Comparison of ENCODE assay signal across 8 mouse cellular contexts in genomic region chr2:92375788-92376187, GRCm38 (mm10). TPM values are rescaled to one million over a fixed set of nuclear protein-coding genes. Genes with fewer than 3 reads are reported as not detected.
DNase-seq lines count a peak whose midpoint lies in the region; ATAC-seq and TF ChIP-seq lines count a peak whose summit lies in the region.

No protein-coding gene starts in this region.

- WGBS in heart, adult 2 months: 5% methylated on average over 10 of the region's 10 CpGs
- 16% methylated on average over 10 of the region's 10 CpGs for WGBS in forebrain, embryonic 10.5 days
- 4% methylated on average over 10 of the region's 10 CpGs for WGBS in liver, embryonic 13.5 days (ENCODE audit: insufficient replicate concordance)

- TF ChIP-seq POLR2A in heart, adult 2 months (IDR thresholded peaks at IDR 0.05; ENCODE audit: insufficient read depth, low read depth, low read length): no peak

- peak overlapping the region; percentile 81 for H3K4me3 ChIP-seq in heart, adult 2 months
- peak overlapping the region; percentile 66 for H3K4me3 ChIP-seq in forebrain, embryonic 10.5 days
- H3K4me3 ChIP-seq in liver, embryonic 13.5 days (replicated peaks): peak overlapping the region; percentile 87

- TF ChIP-seq CTCF in heart, adult 2 months (IDR thresholded peaks at IDR 0.05): no peak

- no peak for DNase-seq in heart, adult 2 months
- no peak for DNase-seq in heart, postnatal 4 days
- peak; percentile 29 for DNase-seq in 416B (ENCODE audit: low read depth)
- no peak for DNase-seq in forebrain, embryonic 10.5 days (ENCODE audit: extremely low spot score, low spot score)
- no peak for DNase-seq in liver, embryonic 13.5 days
- no peak for DNase-seq in ovary, postnatal 14 days (ENCODE audit: low spot score)

- H3K36me3 ChIP-seq in heart, adult 2 months (ENCODE audit: control insufficient read depth, insufficient read depth, low read length): no peaks in the 10 kb centered on the region
- H3K36me3 ChIP-seq in forebrain, embryonic 10.5 days (replicated peaks): peaks cover 36% of the 10 kb centered on the region
- peaks cover 39% of the 10 kb centered on the region for H3K36me3 ChIP-seq in liver, embryonic 13.5 days

- H3K27ac ChIP-seq in heart, adult 2 months: peak overlapping the region; percentile 93
- peak overlapping the region; percentile 90 for H3K27ac ChIP-seq in forebrain, embryonic 10.5 days
- H3K27ac ChIP-seq in liver, embryonic 13.5 days: peak overlapping the region; percentile 79

- H3K27me3 ChIP-seq in heart, adult 2 months (ENCODE audit: control insufficient read depth, insufficient read depth, low read length): peaks cover 3% of the 10 kb centered on the region
- H3K27me3 ChIP-seq in forebrain, embryonic 10.5 days (ENCODE audit: poor library complexity, severe bottlenecking): peaks cover 25% of the 10 kb centered on the region
- H3K27me3 ChIP-seq in liver, embryonic 13.5 days: peaks cover 28% of the 10 kb centered on the region

- H3K9ac ChIP-seq in heart, adult 2 months (ENCODE audit: low read depth, low read length): peak overlapping the region; percentile 62
- H3K9ac ChIP-seq in liver, embryonic 13.5 days: peak overlapping the region; percentile 88

- no peak for TF ChIP-seq EP300 in heart, adult 2 months (IDR thresholded peaks at IDR 0.05; ENCODE audit: insufficient read depth, low read depth, low read length)

- peak overlapping the region; percentile 95 for H3K4me2 ChIP-seq in liver, embryonic 13.5 days

- no peaks in the 10 kb centered on the region for H3K9me3 ChIP-seq in forebrain, embryonic 10.5 days
- H3K9me3 ChIP-seq in liver, embryonic 13.5 days (replicated peaks): no peaks in the 10 kb centered on the region

- no peak; the same call in 1 of the 2 replicates for ATAC-seq in liver, embryonic 13.5 days (ENCODE audit: low read depth)
- ATAC-seq in granulocyte monocyte progenitor cell, adult 5-6 weeks (replicated peaks; ENCODE audit: poor library complexity, severe bottlenecking): no peak
- ATAC-seq in cerebellum, adult (ENCODE audit: insufficient number of reproducible peaks, low FRiP score, low TSS enrichment): no peak

- intact Hi-C loops in heart, adult 2 months (cut with DNase I): loop anchor here (2.0 to 5.0 kb wide), 2 partner anchors 47 to 59 kb away; partner anchors contain the start of gene Cry2

- peaks cover 5% of the 10 kb centered on the region for H3K4me1 ChIP-seq in heart, adult 2 months (ENCODE audit: control insufficient read depth, insufficient read depth, low read length)
- H3K4me1 ChIP-seq in forebrain, embryonic 10.5 days: peaks cover 59% of the 10 kb centered on the region
- peaks cover 36% of the 10 kb centered on the region for H3K4me1 ChIP-seq in liver, embryonic 13.5 days (replicated peaks)

- H3K79me2 ChIP-seq in heart, adult 2 months (replicated peaks; ENCODE audit: control insufficient read depth, insufficient read depth, low read length): no peaks in the 10 kb centered on the region

RNA-seq across cellular contexts. Expression of gene Large2, which starts 1.1 kb away (rescaled TPM):
- not detected for total RNA-seq in heart, adult 2 months (2021)
- 0.50 and 0.84 TPM in 2 replicates for polyA plus RNA-seq in heart, adult 2 months (2012; rRNA removed)
- total RNA-seq in heart, postnatal 4 days (2021): under 1 TPM; 0.29 to 0.70 TPM
- polyA plus RNA-seq in forebrain, embryonic 10.5 days (2016; fragmentation: Nextera tagmentation; extraction: Ambion mirVana): 31.9 and 33.5 TPM in 2 replicates
- 1.6 and 2.2 TPM in 2 replicates for polyA plus RNA-seq in liver, embryonic 13.5 days (2015; fragmentation: Nextera tagmentation; extraction: Ambion mirVana)
- 0.75 and 2.5 TPM in 2 replicates for total RNA-seq in granulocyte monocyte progenitor cell, adult 5-6 weeks (2014; fragmentation: Nextera tagmentation)
- 0.13 TPM in 1 of 2 replicates, not detected in the other for total RNA-seq in granulocyte monocyte progenitor cell, adult 5-6 weeks (2017)

RNA-seq across cellular contexts. Expression of gene Pex16, which starts 1.3 kb away (rescaled TPM):
- total RNA-seq in heart, adult 2 months (2021): 10 to 100 TPM; 19.6 to 23.1 TPM
- polyA plus RNA-seq in heart, adult 2 months (2012; rRNA removed): 35.6 and 36.8 TPM in 2 replicates
- total RNA-seq in heart, postnatal 4 days (2021): 10 to 100 TPM; 20.8 to 22.2 TPM
- polyA plus RNA-seq in forebrain, embryonic 10.5 days (2016; fragmentation: Nextera tagmentation; extraction: Ambion mirVana): 23.8 and 24.6 TPM in 2 replicates
- 19.7 and 21.7 TPM in 2 replicates for polyA plus RNA-seq in liver, embryonic 13.5 days (2015; fragmentation: Nextera tagmentation; extraction: Ambion mirVana)
- total RNA-seq in granulocyte monocyte progenitor cell, adult 5-6 weeks (2014; fragmentation: Nextera tagmentation): 13.2 and 21.1 TPM in 2 replicates
- total RNA-seq in granulocyte monocyte progenitor cell, adult 5-6 weeks (2017): 15.3 and 17.0 TPM in 2 replicates

RNA-seq across cellular contexts. Expression of gene 1700029I15Rik, which starts 6.5 kb away (rescaled TPM):
- total RNA-seq in heart, adult 2 months (2021): 1 to 10 TPM in 1 of 2 experiments, under 1 TPM in 1; 0.63 to 1.1 TPM
- 2.4 and 2.8 TPM in 2 replicates for polyA plus RNA-seq in heart, adult 2 months (2012; rRNA removed)
- total RNA-seq in heart, postnatal 4 days (2021): 1 to 10 TPM; 1.2 to 1.7 TPM
- polyA plus RNA-seq in forebrain, embryonic 10.5 days (2016; fragmentation: Nextera tagmentation; extraction: Ambion mirVana): 3.9 and 4.4 TPM in 2 replicates
- 1.1 and 1.2 TPM in 2 replicates for polyA plus RNA-seq in liver, embryonic 13.5 days (2015; fragmentation: Nextera tagmentation; extraction: Ambion mirVana)
- 0.24 and 5.1 TPM in 2 replicates for total RNA-seq in granulocyte monocyte progenitor cell, adult 5-6 weeks (2014; fragmentation: Nextera tagmentation)
- total RNA-seq in granulocyte monocyte progenitor cell, adult 5-6 weeks (2017): 0.82 and 3.6 TPM in 2 replicates

RNA-seq across cellular contexts. Expression of gene Mapk8ip1, which starts 25.3 kb away (rescaled TPM):
- 1 to 10 TPM; 3.8 to 4.5 TPM for total RNA-seq in heart, adult 2 months (2021)
- 6.9 and 7.1 TPM in 2 replicates for polyA plus RNA-seq in heart, adult 2 months (2012; rRNA removed)
- total RNA-seq in heart, postnatal 4 days (2021): 1 to 10 TPM; 7.9 to 8.1 TPM
- 47.0 and 48.1 TPM in 2 replicates for polyA plus RNA-seq in forebrain, embryonic 10.5 days (2016; fragmentation: Nextera tagmentation; extraction: Ambion mirVana)
- polyA plus RNA-seq in liver, embryonic 13.5 days (2015; fragmentation: Nextera tagmentation; extraction: Ambion mirVana): 1.7 and 1.9 TPM in 2 replicates
- total RNA-seq in granulocyte monocyte progenitor cell, adult 5-6 weeks (2014; fragmentation: Nextera tagmentation): not detected in 2 replicates
- not detected in 2 replicates for total RNA-seq in granulocyte monocyte progenitor cell, adult 5-6 weeks (2017)

RNA-seq across cellular contexts. Expression of gene Cry2, which starts 58.1 kb away (rescaled TPM):
- 10 to 100 TPM; 12.7 to 29.3 TPM for total RNA-seq in heart, adult 2 months (2021)
- 19.1 and 24.5 TPM in 2 replicates for polyA plus RNA-seq in heart, adult 2 months (2012; rRNA removed)
- total RNA-seq in heart, postnatal 4 days (2021): 10 to 100 TPM; 28.5 TPM
- 25.5 and 27.3 TPM in 2 replicates for polyA plus RNA-seq in forebrain, embryonic 10.5 days (2016; fragmentation: Nextera tagmentation; extraction: Ambion mirVana)
- polyA plus RNA-seq in liver, embryonic 13.5 days (2015; fragmentation: Nextera tagmentation; extraction: Ambion mirVana): 9.1 and 10.7 TPM in 2 replicates
- 12.3 and 15.8 TPM in 2 replicates for total RNA-seq in granulocyte monocyte progenitor cell, adult 5-6 weeks (2014; fragmentation: Nextera tagmentation)
- total RNA-seq in granulocyte monocyte progenitor cell, adult 5-6 weeks (2017): 8.4 and 8.7 TPM in 2 replicates
